Mouse (Mus musculus) ES-E14 (cell line): ENCODE results near the gene Gm44502.

Experiments
- CHD2 ChIP-seq: IDR thresholded peaks from 2 replicates; pipeline ENCODE4 v1.6.1; 2014; ENCODE audit warnings: mild to moderate bottlenecking, low read depth, low read length, inconsistent platforms
- HCFC1 ChIP-seq: IDR thresholded peaks from 2 replicates; pipeline ENCODE4 v1.6.1; 2012; ENCODE audit warnings: low read length, inconsistent platforms, borderline replicate concordance; ENCODE audit not compliant: insufficient read depth
- MAFK ChIP-seq: IDR thresholded peaks from 2 replicates; pipeline ENCODE4 v1.6.1; 2014; ENCODE audit warnings: mild to moderate bottlenecking, low read depth, low read length, inconsistent platforms; ENCODE audit not compliant: insufficient read depth
- ZC3H11A ChIP-seq: IDR thresholded peaks from 2 replicates; pipeline ENCODE4 v1.6.1; 2012; ENCODE audit warnings: low read depth, mild to moderate bottlenecking, inconsistent platforms, low read length, borderline replicate concordance
- ZNF384 ChIP-seq: IDR thresholded peaks from 2 replicates; pipeline ENCODE4 v1.6.1; 2012; ENCODE audit warnings: low read depth, low read length, inconsistent platforms

GRCm38 (mm10) chr15:89421938-89422337, 7.6 kb downstream of the Gm44502 start:
- TF ChIP-seq HCFC1 (no peak), ZC3H11A (no peak), ZNF384 (no peak), CHD2 (no peak), MAFK (no peak)
